Mouse (Mus musculus): ENCODE measurements around the gene Igsf11. TPM values are rescaled to one million over a fixed set of nuclear protein-coding genes. Genes with fewer than 3 reads are reported as not detected.
A peak's percentile ranks its signal among the peaks of the same experiment; 100 is the strongest.

The Igsf11 gene
- 0.19 and 0.36 TPM in 2 replicates for polyA plus RNA-seq (2014; fragmentation: Nextera tagmentation; extraction: Ambion mirVana)

DNA sequence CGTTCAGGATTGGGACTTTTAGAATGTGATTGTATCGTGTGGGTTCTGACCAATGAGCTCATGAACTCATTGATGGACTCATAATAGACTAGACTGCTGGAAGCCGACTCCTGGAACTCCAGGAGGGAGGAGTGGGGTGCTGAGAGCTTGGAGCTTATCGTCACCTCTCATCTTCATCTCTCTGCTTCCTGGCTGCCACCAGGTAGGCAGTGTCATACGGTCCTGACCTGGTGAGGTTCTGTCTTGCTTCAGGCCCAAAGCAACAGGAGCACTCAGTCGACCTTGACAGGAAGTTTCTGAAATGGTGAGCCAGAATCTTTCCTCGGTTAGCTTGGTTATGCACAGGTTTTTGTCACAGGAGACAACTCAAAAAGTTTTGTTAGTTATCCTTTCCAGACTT is at the start of gene Igsf11:
Gene Igsf11 (plus strand): TSS at position 301 of the 400 bp plus-strand sequence.
- WGBS: 74% methylated on average over 7 of the region's 7 CpGs
- H3K27ac ChIP-seq (replicated peaks in 1 of 2; ENCODE audit: control insufficient read depth in 1 of 2, insufficient read depth in 1 of 2, low read depth in 2 of 2, low read length in 2 of 2): no peak within 1 kb of the TSS
- H3K27me3 ChIP-seq (ENCODE audit: control insufficient read depth, insufficient read depth, low read length): no peaks in the 10 kb centered on the region
- no peak within 1 kb of the TSS for H3K4me3 ChIP-seq (ENCODE audit: control insufficient read depth in 1 of 2, insufficient read depth in 1 of 2, low read depth in 1 of 2, low read length in 2 of 2)
- no peak for ATAC-seq (ENCODE audit: insufficient number of reproducible peaks, insufficient read depth, low FRiP score, low read depth)
- no peaks in the 10 kb centered on the region for H3K9me3 ChIP-seq (ENCODE audit: control insufficient read depth, low read length)
- no peak within 1 kb of the TSS for H3K9ac ChIP-seq (ENCODE audit: low read length)
- H3K4me1 ChIP-seq (ENCODE audit: control insufficient read depth in 2 of 2, insufficient read depth in 2 of 2, low read length in 2 of 2): no peaks in the 10 kb centered on the region
- no peaks in the 10 kb centered on the region for H3K36me3 ChIP-seq (ENCODE audit: control insufficient read depth, insufficient read depth, low read length)
- H3K4me2 ChIP-seq (ENCODE audit: low read length): no peak within 1 kb of the TSS

DNA sequence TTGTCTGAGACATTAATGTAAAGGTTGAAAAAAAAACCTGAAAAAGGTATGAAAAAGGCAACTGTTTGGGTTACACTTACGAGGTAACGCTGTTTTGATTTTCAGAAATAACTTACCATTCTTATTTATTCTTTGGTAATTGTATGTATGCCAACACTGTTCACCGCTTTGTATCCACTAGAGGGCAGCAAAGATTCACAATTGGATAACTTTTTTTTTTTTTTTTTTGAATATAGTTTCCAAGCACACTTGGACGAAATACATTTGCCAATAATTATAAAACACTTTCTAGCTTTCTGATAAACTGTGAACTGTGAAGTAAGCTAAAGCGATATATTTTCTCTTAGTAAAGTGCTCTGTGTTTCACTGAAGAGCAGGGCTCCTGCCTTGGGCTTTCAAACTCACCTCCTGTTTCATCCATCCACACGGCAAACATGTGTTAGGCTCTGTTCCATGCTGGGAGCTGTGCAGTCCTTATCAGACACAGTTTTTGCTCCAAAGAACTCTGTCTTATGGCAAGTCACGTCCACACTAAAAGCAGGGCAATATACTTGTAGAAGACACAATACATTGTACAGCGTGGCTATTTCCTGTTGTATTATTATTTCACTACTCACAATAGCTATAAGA is 34.2 kb upstream of the Igsf11 start:
- no peak overlapping the region for H3K27ac ChIP-seq (replicated peaks in 1 of 2; ENCODE audit: control insufficient read depth in 1 of 2, insufficient read depth in 1 of 2, low read depth in 2 of 2, low read length in 2 of 2)
- H3K9ac ChIP-seq (ENCODE audit: low read length): no peak overlapping the region
- H3K36me3 ChIP-seq (ENCODE audit: control insufficient read depth, insufficient read depth, low read length): no peaks in the 10 kb centered on the region
- no peaks in the 10 kb centered on the region; a peak in 1 of 4 replicates for H3K4me1 ChIP-seq (ENCODE audit: control insufficient read depth in 2 of 2, insufficient read depth in 2 of 2, low read length in 2 of 2)
- H3K4me3 ChIP-seq (ENCODE audit: control insufficient read depth in 1 of 2, insufficient read depth in 1 of 2, low read depth in 1 of 2, low read length in 2 of 2): no peak overlapping the region
- H3K9me3 ChIP-seq (ENCODE audit: control insufficient read depth, low read length): no peaks in the 10 kb centered on the region
- H3K27me3 ChIP-seq (ENCODE audit: control insufficient read depth, insufficient read depth, low read length): peaks cover 2% of the 10 kb centered on the region; the same call in 1 of the 2 replicates
- WGBS: 27% methylated on average over 8 of the region's 8 CpGs
- H3K4me2 ChIP-seq (ENCODE audit: low read length): peak overlapping the region; percentile 37; the same call in 1 of the 2 replicates
- no peak for ATAC-seq (ENCODE audit: insufficient number of reproducible peaks, insufficient read depth, low FRiP score, low read depth)

DNA sequence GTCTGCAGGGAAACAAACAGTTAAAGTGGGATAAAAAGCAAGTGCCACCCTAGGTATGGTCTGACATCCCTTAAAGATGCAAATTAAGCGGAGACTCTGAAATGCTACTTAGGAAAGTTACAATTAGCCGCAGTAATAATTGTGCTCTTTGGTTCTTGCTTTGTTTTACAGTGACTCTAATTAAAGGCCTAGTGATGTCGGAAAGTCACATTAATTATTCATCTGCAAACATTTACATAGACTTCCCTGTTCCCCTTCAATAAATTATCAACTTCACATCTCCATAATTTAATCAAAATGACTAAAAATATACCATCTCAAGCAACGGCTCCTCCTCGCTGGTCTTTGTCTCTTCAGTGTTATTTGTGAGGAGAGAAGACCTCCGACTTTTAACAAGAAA is 31.9 kb upstream of the Igsf11 start:
- H3K36me3 ChIP-seq (ENCODE audit: control insufficient read depth, insufficient read depth, low read length): no peaks in the 10 kb centered on the region
- no peak overlapping the region for H3K27ac ChIP-seq (replicated peaks in 1 of 2; ENCODE audit: control insufficient read depth in 1 of 2, insufficient read depth in 1 of 2, low read depth in 2 of 2, low read length in 2 of 2)
- WGBS: 81% methylated on average over 6 of the region's 6 CpGs
- H3K4me1 ChIP-seq (ENCODE audit: control insufficient read depth in 2 of 2, insufficient read depth in 2 of 2, low read length in 2 of 2): peaks cover 0 to 8% of the 10 kb centered on the region in 2 experiments; a peak in 2 of 4 replicates
- H3K9ac ChIP-seq (ENCODE audit: low read length): no peak overlapping the region
- no peak overlapping the region for H3K4me2 ChIP-seq (ENCODE audit: low read length)
- no peaks in the 10 kb centered on the region for H3K9me3 ChIP-seq (ENCODE audit: control insufficient read depth, low read length)
- ATAC-seq (ENCODE audit: insufficient number of reproducible peaks, insufficient read depth, low FRiP score, low read depth): no peak
- peaks cover 2% of the 10 kb centered on the region; the same call in 1 of the 2 replicates for H3K27me3 ChIP-seq (ENCODE audit: control insufficient read depth, insufficient read depth, low read length)
- no peak overlapping the region for H3K4me3 ChIP-seq (ENCODE audit: control insufficient read depth in 1 of 2, insufficient read depth in 1 of 2, low read depth in 1 of 2, low read length in 2 of 2)

DNA sequence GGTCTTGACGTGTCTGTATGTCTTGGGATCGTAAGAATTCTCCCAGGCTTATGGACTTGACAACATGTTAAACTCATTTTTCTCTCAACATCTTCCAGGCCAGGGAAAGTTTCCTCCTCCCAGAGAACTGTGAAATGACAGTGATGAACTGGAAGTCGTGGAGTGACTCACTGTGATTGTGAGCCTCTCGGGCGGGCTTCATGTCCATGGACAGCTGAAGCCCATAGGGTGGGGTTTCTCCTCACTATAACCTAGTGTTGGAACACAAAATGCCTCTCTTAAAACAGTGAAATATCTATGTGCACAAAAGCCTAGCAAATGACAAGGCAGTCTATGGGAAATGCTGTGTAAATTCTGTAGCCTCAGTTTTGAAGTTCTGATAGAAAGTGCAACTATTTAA is 28.1 kb upstream of the Igsf11 start:
- 57% methylated on average over 5 of the region's 5 CpGs for WGBS
- no peak for ATAC-seq (ENCODE audit: insufficient number of reproducible peaks, insufficient read depth, low FRiP score, low read depth)

DNA sequence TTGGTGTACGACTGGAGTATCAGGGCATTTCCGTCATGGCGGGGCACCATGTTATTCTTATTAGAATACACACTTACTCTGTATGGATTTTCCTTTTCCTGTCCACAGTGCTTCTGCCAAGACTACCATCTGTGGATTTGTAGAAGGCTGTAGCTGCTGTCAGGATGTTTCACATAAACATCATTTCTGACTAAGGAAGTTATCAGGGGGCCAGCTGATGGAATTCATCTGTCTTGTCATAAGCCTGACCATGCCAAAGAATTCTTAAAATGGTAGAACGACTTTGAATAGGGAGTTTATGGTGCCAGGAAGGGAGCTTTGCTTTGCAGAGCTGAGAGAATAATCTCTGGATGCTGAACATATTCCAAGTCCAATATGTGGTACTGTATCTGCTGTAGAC is 19.2 kb upstream of the Igsf11 start:
- H3K9me3 ChIP-seq (ENCODE audit: control insufficient read depth, low read length): no peaks in the 10 kb centered on the region
- H3K4me1 ChIP-seq (ENCODE audit: control insufficient read depth in 2 of 2, insufficient read depth in 2 of 2, low read length in 2 of 2): no peaks in the 10 kb centered on the region
- H3K9ac ChIP-seq (ENCODE audit: low read length): no peak overlapping the region
- H3K4me3 ChIP-seq (ENCODE audit: control insufficient read depth in 1 of 2, insufficient read depth in 1 of 2, low read depth in 1 of 2, low read length in 2 of 2): no peak overlapping the region
- no peak overlapping the region for H3K27ac ChIP-seq (replicated peaks in 1 of 2; ENCODE audit: control insufficient read depth in 1 of 2, insufficient read depth in 1 of 2, low read depth in 2 of 2, low read length in 2 of 2)
- no peaks in the 10 kb centered on the region for H3K27me3 ChIP-seq (ENCODE audit: control insufficient read depth, insufficient read depth, low read length)
- H3K36me3 ChIP-seq (ENCODE audit: control insufficient read depth, insufficient read depth, low read length): no peaks in the 10 kb centered on the region
- WGBS: 74% methylated on average over 4 of the region's 4 CpGs
- H3K4me2 ChIP-seq (ENCODE audit: low read length): no peak overlapping the region
- ATAC-seq (ENCODE audit: insufficient number of reproducible peaks, insufficient read depth, low FRiP score, low read depth): no peak

More for the DNA sequence above, 28.1 kb upstream of the Igsf11 start:
- no peak overlapping the region for H3K4me2 ChIP-seq (ENCODE audit: low read length)
- H3K4me1 ChIP-seq (ENCODE audit: control insufficient read depth in 2 of 2, insufficient read depth in 2 of 2, low read length in 2 of 2): peaks cover 0 to 8% of the 10 kb centered on the region in 2 experiments; a peak in 2 of 4 replicates
- H3K36me3 ChIP-seq (ENCODE audit: control insufficient read depth, insufficient read depth, low read length): no peaks in the 10 kb centered on the region
- 0 out of 2 replicates have a peak, but pooled peaks cover 5% of the 10 kb centered on the region for H3K9me3 ChIP-seq (ENCODE audit: control insufficient read depth, low read length)
- H3K4me3 ChIP-seq (ENCODE audit: control insufficient read depth in 1 of 2, insufficient read depth in 1 of 2, low read depth in 1 of 2, low read length in 2 of 2): no peak overlapping the region
- no peak overlapping the region for H3K9ac ChIP-seq (ENCODE audit: low read length)
- no peaks in the 10 kb centered on the region for H3K27me3 ChIP-seq (ENCODE audit: control insufficient read depth, insufficient read depth, low read length)
- H3K27ac ChIP-seq (replicated peaks in 1 of 2; ENCODE audit: control insufficient read depth in 1 of 2, insufficient read depth in 1 of 2, low read depth in 2 of 2, low read length in 2 of 2): no peak overlapping the region

DNA sequence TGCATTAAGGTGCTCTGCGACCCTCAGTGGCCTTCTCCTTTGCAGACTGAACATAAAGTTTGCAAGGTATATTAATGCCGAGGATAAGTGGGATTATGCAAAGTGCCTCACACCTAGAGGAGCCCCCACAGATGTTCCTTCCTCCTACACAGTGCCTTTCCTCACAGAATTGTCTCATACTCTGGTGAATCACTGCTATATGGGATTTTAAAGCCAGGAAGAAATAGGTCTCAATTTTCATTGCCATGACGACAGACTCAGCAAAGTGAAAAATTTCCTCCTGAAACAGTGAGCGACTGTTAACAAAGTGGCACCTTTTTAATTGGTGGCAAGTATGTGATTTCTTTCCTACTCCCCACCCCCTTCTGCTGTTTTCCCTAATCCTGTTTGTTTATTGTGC is 18.0 kb upstream of the Igsf11 start:
- Histone ChIP-seq H3K4me3 (ENCODE audit: control insufficient read depth in 1 of 2, insufficient read depth in 1 of 2, low read depth in 1 of 2, low read length in 2 of 2) (no peak overlapping the region), H3K27ac (replicated peaks in 1 of 2; ENCODE audit: control insufficient read depth in 1 of 2, insufficient read depth in 1 of 2, low read depth in 2 of 2, low read length in 2 of 2) (no peak overlapping the region), H3K4me2 (ENCODE audit: low read length) (no peak overlapping the region), H3K27me3 (ENCODE audit: control insufficient read depth, insufficient read depth, low read length) (no peaks in the 10 kb centered on the region), H3K4me1 (ENCODE audit: control insufficient read depth in 2 of 2, insufficient read depth in 2 of 2, low read length in 2 of 2) (no peaks in the 10 kb centered on the region), H3K36me3 (ENCODE audit: control insufficient read depth, insufficient read depth, low read length) (no peaks in the 10 kb centered on the region), H3K9ac (ENCODE audit: low read length) (no peak overlapping the region), H3K9me3 (ENCODE audit: control insufficient read depth, low read length) (no peaks in the 10 kb centered on the region)
- no peak for ATAC-seq (ENCODE audit: insufficient number of reproducible peaks, insufficient read depth, low FRiP score, low read depth)
- WGBS: 31% methylated on average over 4 of the region's 4 CpGs

DNA sequence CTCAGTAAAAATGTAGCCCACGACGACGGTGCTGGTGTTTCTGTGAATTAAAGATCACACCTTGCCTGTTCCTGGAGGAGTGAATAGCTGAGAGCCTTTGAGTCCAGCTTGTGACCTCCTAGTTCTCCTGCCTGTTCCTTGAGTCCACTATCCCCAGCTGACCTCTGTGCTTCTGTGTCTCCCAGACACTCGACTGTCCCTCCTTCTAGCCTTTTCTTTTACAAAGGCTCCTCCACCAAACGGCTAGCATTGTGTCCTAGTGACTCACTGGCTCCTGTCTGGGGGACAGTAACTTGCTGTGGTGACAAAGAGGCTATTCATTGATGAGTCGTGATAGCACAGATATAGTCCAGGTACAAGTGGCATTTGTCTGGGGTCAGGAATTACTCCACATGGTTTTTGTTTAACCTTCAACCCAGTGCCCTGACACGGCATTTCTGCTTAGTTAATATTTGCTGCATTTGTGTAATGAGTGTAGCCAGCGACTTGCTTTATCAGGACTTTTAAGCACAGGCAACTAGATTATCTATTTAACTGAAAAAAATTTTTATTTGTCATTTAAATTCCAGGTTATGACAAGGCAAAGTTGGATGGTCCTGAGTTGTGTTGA is 6.5 kb downstream of the Igsf11 start:
- Histone ChIP-seq H3K4me2 (ENCODE audit: low read length) (no peak overlapping the region), H3K9ac (ENCODE audit: low read length) (no peak overlapping the region), H3K9me3 (ENCODE audit: control insufficient read depth, low read length) (no peaks in the 10 kb centered on the region), H3K4me1 (ENCODE audit: control insufficient read depth in 2 of 2, insufficient read depth in 2 of 2, low read length in 2 of 2) (no peaks in the 10 kb centered on the region), H3K27ac (replicated peaks in 1 of 2; ENCODE audit: control insufficient read depth in 1 of 2, insufficient read depth in 1 of 2, low read depth in 2 of 2, low read length in 2 of 2) (no peak overlapping the region), H3K27me3 (ENCODE audit: control insufficient read depth, insufficient read depth, low read length) (peaks cover 23% of the 10 kb centered on the region), H3K4me3 (ENCODE audit: control insufficient read depth in 1 of 2, insufficient read depth in 1 of 2, low read depth in 1 of 2, low read length in 2 of 2) (no peak overlapping the region), H3K36me3 (ENCODE audit: control insufficient read depth, insufficient read depth, low read length) (no peaks in the 10 kb centered on the region)
- no peak for ATAC-seq (ENCODE audit: insufficient number of reproducible peaks, insufficient read depth, low FRiP score, low read depth)
- WGBS: 42% methylated on average over 8 of the region's 8 CpGs
